Mouse (Mus musculus) right cerebral cortex, postnatal 36 days (tissue): ENCODE data around the gene Ip6k1.

ENCODE experiments used
- DNase-seq, 2 experiments: peaks; one replicate each; pipeline ENCODE4 v3.0.0; 2022; ENCODE audit warnings: low spot score in 2 of 2, mixed read lengths in 1 of 2

Gene Ip6k1

GRCm38 (mm10) chr9:108027867-108028266 lies 25.6 kb downstream of the Ip6k1 start:
- no peak for DNase-seq

GRCm38 (mm10) chr9:108032126-108032525 lies 29.8 kb downstream of the Ip6k1 start:
- DNase-seq = no peak

GRCm38 (mm10) chr9:108035331-108036156 lies 33.2 kb downstream of the Ip6k1 start:
- no peak for DNase-seq

GRCm38 (mm10) chr9:108044751-108045492 lies 42.6 kb downstream of the Ip6k1 start:
- DNase-seq = no peak

DNA sequence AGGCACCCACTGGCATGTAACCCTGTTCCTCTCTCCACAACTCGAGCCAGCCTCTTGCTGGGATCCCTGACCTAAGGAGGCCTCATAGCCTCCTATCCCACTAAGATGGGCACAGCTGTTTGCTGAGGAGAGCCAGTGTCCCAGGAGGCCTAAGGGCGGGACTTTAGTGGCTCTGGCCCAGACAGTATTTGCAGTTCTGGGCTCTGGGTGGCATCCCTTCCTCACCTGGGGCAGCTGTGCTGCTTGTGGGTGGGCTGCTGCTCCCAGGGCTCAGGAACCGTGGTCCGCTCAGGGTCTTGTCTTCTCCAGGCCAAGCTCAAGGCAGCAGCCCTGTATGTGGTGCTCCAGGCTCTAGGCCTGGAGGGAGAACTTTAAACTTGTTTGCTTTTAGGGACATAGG lies 44.3 kb downstream of the Ip6k1 start:
- no peak for DNase-seq

GRCm38 (mm10) chr9:108047601-108048565 lies 45.6 kb downstream of the Ip6k1 start:
- no peak for DNase-seq

DNA sequence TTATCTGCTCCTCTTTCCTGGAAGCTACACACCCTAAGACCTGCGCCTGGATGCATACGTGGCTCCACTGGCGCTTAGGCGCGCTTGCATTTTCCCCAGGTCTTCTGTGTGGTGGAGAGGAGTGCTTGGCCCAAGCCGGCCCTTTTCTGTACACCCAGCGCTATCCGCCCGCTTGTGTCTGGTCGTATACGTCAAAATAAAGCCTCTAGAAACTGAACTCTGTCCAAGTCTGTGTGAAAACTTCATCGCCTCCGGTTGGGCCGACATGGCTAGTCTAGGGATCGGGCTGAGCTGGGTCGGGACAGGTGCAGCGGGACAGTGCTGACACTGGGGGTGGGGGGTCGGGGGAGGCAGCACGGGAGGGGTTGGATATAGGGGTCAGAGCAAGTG lies 46.3 kb downstream of the Ip6k1 start:
- no peak for DNase-seq

GRCm38 (mm10) chr9:108049016-108049455 lies 46.7 kb downstream of the Ip6k1 start, which contains the start of gene Gmppb:
Gene Gmppb (plus strand): TSS chr9:108049242.
- peak; percentile 95 to 98 for DNase-seq

GRCm38 (mm10) chr9:108049561-108050251 lies 47.4 kb downstream of the Ip6k1 start:
- no peak for DNase-seq

DNA sequence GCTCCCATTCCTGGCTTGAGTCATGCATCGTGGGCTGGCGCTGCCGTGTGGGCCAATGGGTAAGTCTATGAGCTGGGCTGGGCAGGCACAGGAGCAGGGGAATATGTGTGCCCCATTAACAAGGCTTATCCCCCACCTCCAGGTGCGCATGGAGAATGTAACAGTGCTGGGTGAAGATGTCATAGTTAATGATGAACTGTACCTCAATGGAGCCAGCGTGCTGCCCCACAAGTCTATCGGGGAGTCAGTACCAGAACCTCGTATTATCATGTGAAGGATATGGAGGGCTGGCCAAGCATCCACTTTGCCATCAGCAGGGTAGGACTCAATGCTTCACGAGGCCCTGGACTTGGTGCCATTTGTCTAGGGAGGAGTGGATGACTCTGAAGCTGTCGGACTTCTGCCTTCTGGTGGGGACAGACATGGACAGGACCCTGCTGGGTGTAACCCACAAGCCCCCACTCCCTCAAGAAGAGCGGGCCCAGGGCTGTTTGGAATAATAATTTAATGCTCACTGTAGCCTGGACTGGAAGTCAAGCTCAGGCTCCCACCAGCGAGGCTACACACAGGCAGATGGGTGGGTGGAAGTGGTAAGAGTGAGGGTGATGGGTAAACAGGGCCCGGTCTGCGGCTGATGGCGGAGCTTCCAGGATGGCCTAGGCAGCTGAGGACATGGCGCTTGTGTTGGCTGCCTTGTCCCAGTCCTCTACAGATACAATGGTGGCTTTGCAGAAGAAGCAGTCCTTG lies 49.1 kb downstream of the Ip6k1 start:
- no peak for DNase-seq

DNA sequence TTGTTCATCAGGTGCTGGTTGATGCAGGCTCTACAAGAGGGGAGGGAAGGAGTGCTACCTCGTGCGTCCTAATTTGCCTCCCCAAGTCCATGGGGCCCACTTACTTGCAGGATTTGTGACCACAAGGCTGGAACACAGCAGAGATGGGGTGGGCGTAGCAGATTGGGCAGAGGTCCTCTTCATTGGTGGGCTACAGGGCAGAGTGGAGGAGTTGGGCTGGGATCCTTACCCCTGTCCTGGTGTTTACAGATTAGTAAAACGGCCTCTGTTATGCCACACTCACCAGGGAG lies 49.6 kb downstream of the Ip6k1 start:
- no peak for DNase-seq

DNA sequence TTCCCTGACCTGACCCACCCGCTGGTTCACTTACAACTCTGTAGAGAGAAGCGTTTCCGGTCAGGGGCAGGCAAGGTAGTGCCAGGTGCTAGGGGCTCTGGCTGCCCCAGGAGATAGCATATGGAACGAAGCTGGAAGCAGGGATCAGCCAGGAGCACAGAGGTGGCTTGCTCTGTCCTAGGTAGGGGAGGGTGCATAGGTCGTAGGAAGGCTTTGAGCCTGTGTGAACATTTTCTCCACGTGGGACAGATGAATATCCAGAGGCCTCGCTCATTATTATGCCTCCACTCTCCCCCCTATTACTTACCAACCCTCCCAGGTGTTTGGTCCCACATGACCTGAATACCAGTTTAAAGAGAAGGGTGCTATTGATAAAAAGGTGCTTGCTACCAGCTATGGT lies 50.1 kb downstream of the Ip6k1 start:
- no peak for DNase-seq

DNA sequence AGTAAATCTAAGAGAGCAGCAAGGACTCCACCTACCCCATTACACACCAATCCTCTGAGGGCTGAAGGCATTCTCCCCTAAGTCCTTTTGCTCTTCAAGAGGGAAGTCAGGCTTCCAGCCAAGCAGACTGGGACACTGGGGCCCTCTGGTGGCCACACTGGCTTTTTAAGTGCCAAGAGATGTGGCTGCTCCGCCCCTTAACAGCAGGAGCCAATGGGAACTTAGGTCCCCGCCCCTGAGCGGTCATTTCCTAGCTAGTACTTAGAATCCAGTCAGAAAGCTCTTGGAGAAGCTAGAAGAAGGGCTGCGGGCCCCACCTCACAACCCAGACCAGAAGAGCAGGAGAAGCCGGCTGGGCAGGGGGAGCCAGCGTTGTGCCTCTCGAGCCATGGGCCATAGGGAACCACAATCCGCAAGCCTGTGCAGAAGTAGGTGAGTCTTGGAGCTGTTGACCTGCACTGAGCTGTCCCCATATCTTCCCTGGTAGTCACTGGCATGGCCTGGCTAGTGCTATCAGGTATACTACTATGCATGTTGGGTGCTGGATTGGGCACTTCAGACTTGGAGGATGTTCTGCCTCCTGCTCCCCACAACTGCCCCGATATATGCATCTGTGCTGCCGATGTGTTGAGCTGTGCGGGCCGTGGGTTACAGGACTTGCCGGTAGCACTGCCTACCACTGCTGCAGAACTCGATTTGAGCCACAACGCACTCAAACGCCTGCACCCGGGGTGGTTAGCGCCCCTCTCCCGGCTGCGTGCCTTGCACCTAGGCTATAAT lies 50.8 kb downstream of the Ip6k1 start, which contains the start of gene Amigo3:
Gene Amigo3 (plus strand): TSS at position 275 of the 780 bp plus-strand sequence.
- DNase-seq = peak; percentile 95 to 96

- no peak for DNase-seq
These were observed 51.4 kb downstream of the Ip6k1 start for GRCm38 (mm10) chr9:108053665-108054225.

GRCm38 (mm10) chr9:108054331-108055040 lies 52.2 kb downstream of the Ip6k1 start:
- no peak for DNase-seq

DNA sequence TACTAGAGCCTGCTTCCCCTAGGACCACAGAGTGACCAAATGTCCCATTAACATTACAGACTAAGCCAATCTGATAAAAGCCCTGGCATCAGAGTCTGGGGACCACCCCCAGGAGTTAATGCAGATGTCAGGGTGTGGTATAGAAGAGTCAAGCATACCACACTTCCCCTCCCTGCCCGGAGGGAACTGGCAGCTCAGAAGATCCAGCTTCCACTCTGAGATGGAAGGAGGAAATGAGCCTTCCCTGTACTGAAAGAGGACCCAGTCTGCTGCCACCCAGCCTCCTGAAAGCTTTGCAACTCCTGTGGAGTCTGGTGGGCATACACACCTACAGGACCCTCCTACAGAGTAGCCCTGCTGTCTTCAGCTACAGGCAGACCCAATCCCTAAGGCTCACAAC lies 52.8 kb downstream of the Ip6k1 start:
- no peak for DNase-seq

DNA sequence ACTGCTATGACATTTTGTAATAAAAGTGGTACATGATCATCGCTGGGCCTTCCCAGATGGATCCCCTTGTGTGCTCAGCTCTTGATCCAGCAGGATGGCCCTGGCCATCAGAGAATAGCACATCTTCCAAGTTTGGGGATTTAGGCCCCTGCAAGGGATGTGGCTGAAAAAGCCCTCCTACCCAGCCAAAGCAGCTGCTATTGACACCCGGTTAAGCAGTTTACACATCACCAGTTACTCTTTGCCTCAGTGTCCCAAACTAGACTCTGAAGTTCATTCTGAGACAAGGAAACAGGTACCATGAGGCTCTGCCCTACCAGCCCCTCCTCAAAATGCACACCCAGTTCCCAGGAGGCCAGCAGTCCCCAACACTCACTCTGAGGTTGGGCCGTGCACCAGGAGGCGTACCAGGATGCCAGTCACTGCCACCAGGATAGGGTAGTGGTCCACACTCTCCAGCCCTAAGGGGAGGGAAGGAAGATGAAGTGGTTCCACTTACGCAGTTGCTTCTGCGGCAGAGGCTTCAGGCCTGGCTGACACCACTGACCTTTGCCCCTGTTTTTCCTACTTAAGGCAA lies 53.4 kb downstream of the Ip6k1 start:
- no peak for DNase-seq
